Mouse (Mus musculus) layer of hippocampus, adult 8-10 months (tissue): ENCODE results near the gene 9530053A07Rik. TPM values are rescaled to one million over a fixed set of nuclear protein-coding genes. Genes with fewer than 3 reads are reported as not detected.

ENCODE experiments used
- DNase-seq, 2 experiments: peaks; one replicate each; pipeline ENCODE4 v3.0.0; 2022; ENCODE audit warnings: low spot score in 2 of 2
- total RNA-seq, 4 experiments: library from RNA; stranded (reverse); gene quantifications; 2 replicates each; pipeline ENCODE4 v1.2.4; 2022

9530053A07Rik gene
- total RNA-seq, 4 experiments from 2014 or later, result not detected

GRCm38 (mm10) chr7:28169489-28170422, 40.5 kb downstream of the 9530053A07Rik start, which contains the start of gene Fbl:
Fbl (plus strand) TSS chr7:28169710.
- peak; percentile 86 to 90 for DNase-seq

- DNase-seq, result no peak
Measured at GRCm38 (mm10) chr7:28175358-28175757, 46.1 kb downstream of the 9530053A07Rik start.

- DNase-seq, result peak; percentile 98
Measured at GRCm38 (mm10) chr7:28179228-28179627, 50.0 kb downstream of the 9530053A07Rik start, which contains the start of gene Dyrk1b. Dyrk1b (plus strand) TSS chr7:28179469.

- DNase-seq, result peak; percentile 93 to 94
Measured at GRCm38 (mm10) chr7:28179741-28180377, 50.6 kb downstream of the 9530053A07Rik start.

GRCm38 (mm10) chr7:28180890-28181289, 51.6 kb downstream of the 9530053A07Rik start:
- no peak for DNase-seq

- no peak for DNase-seq
Measured at GRCm38 (mm10) chr7:28181376-28181775, 52.1 kb downstream of the 9530053A07Rik start.

- DNase-seq, result no peak
Measured at GRCm38 (mm10) chr7:28182320-28182719, 53.1 kb downstream of the 9530053A07Rik start.

- DNase-seq, result no peak
Measured at GRCm38 (mm10) chr7:28185884-28186283, 56.6 kb downstream of the 9530053A07Rik start.

GRCm38 (mm10) chr7:28186631-28187030, 57.4 kb downstream of the 9530053A07Rik start:
- DNase-seq, result no peak

GRCm38 (mm10) chr7:28191489-28191888, 62.2 kb downstream of the 9530053A07Rik start:
- no peak for DNase-seq

GRCm38 (mm10) chr7:28191903-28192302, 62.6 kb downstream of the 9530053A07Rik start:
- DNase-seq, result no peak

- DNase-seq, result no peak
Measured at GRCm38 (mm10) chr7:28195414-28196098, 66.3 kb downstream of the 9530053A07Rik start.

GRCm38 (mm10) chr7:28196528-28196927, 67.3 kb downstream of the 9530053A07Rik start:
- DNase-seq, result no peak

GRCm38 (mm10) chr7:28199054-28199453, 69.8 kb downstream of the 9530053A07Rik start:
- DNase-seq, result no peak

GRCm38 (mm10) chr7:28203207-28204108, 74.2 kb downstream of the 9530053A07Rik start:
- DNase-seq, result no peak

GRCm38 (mm10) chr7:28206044-28206600, 76.9 kb downstream of the 9530053A07Rik start:
- no peak for DNase-seq

GRCm38 (mm10) chr7:28208396-28208987, 79.2 kb downstream of the 9530053A07Rik start:
- DNase-seq, result no peak

GRCm38 (mm10) chr7:28208988-28209508, 79.8 kb downstream of the 9530053A07Rik start:
- DNase-seq, result peak; percentile 41 to 71

GRCm38 (mm10) chr7:28210731-28211130, 81.5 kb downstream of the 9530053A07Rik start:
- DNase-seq, result no peak

GRCm38 (mm10) chr7:28214142-28214541, 84.9 kb downstream of the 9530053A07Rik start:
- DNase-seq, result peak in 1 of 2 experiments; percentile 40
